Mouse (Mus musculus): Measurements from ENCODE around the gene Zpr1.

Zpr1 gene

DNA sequence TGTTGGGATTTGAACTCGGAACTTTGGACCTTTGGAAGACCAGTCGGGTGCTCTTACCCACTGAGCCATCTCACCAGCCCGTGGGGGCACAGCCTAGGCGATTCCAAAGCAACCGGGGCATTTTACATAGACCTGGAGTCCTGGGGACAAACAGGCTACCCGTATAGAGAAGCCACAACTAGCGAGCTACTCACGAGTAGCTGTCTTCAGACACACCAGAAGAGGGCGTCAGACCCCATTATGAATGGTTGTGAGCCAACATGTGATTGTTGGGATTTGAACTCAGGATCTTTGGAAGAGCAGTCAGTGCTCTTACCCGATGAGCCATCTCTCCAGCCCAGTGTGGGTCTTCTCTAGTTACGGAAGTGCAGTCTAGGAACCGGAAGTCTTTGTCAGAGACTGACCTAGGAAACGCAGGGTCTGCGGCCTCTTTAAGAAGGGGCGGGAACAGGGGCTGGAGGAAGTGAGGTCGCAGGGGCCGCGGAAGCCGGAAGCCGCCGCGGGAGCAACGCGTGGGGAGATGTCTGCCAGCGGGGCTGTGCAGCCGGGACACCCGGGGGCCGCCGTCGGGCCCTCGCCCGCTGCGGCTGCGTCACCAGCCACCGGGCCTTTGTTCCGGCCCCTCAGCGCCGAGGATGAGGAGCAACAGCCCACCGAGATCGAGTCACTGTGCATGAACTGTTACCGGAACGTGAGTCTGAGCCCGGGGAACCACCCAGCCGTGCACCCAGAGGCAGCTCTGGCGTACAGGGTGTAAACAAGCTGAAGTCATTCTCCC lies at the start of gene Zpr1:
TSS of gene Zpr1 (plus strand) at position 388 of the 778 bp plus-strand sequence.
- DNase-seq = peak; percentile 82 to 86

DNA sequence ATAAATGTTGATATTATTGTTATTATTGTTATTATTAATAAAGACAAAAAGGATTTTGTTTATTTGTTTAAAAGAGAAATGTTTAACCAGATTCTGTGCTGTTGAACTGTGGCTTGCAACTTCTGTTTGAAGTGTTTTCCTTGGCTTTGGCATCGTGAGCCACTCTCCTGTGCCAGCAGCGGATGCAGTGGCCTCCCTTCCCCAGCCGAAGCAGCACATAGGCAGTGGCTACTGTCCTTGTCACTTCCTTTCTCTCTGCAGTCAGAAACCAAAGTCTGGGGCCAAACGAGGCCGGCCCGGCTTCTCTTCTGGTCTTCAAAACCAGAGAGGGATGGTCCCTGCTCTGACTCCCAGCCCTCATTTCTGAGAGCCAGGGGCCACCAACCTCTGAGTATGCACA lies 49.8 kb upstream of the Zpr1 start:
- no peak for DNase-seq

DNA sequence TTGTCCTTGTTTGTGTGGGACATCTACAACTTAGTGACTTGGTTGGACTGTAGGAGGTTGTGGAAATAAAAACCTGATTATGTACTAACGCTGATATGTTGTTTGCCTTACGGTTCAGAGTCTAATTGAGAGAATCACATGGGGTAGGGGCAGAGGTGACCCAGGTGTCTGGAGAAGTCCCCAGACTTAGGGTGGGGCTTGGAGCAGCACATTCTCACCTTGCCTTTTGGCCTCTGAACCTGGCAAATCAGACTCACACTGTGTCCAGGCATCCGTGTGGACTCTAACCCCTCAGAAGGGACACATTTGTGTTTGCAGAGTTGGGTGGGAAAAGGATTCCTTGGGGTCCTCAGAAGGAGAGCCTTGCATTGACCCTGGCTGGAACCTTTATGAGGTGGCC lies 48.8 kb upstream of the Zpr1 start:
- DNase-seq = no peak

DNA sequence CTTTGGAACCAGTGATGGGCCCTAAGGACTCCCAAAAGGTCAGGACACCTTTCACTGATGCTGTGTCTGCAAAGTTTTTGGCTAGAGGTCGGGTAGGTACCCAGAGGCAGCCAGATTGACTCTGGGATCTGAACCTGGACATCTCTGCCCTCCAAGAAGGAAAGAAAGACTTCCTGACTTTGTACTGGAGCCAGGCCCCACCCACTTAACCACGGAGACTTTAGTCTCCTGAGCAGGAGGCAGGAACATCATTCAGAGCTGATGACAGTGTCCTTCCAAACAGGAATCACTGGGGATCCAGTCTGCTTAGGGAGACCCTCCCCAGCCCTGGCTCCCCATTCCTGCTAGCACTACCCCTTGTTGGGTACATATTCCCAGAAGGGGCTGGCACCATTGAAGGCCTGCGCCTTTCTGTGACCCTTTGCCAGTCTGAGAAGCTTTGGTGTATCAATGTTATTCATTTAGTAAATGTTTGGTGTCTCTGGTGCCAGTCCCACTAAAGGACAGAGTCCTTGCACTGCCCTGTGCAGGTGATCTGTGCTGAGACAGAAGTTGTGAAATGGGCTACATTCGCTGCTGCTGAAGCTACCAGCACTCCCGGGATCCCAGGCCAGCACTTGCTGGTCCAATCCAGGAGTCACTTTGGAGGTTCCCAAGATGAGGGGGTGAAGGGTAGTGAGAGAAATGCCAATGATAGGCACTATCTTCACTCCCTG lies 47.8 kb upstream of the Zpr1 start:
- DNase-seq = no peak

DNA sequence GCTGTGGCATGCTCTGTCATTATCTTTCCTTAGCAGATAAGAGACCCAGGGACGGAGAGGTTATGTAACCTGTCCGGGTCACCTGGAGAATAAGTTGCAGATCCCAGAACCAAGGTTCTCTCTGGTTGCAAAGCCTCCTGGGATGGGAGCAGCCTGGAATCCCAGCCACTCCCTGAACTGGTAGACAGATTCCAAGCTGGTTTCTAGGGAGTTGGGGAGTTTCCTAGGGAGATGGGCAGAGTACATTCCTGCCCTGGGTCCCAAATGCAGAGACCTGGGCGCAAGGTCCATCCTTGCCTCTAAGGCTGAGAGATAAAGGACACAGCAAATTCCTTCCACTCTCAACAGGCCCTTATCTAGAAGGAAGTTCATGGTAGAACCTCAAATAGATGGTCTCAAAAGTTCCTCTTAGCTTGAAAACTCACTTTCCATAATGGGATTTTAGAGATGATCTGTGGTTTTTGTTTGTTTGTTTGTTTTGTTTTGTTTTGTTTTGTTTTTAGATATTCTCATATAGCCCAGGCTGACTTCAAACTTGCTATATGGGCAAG lies 45.7 kb upstream of the Zpr1 start:
- DNase-seq = no peak

DNA sequence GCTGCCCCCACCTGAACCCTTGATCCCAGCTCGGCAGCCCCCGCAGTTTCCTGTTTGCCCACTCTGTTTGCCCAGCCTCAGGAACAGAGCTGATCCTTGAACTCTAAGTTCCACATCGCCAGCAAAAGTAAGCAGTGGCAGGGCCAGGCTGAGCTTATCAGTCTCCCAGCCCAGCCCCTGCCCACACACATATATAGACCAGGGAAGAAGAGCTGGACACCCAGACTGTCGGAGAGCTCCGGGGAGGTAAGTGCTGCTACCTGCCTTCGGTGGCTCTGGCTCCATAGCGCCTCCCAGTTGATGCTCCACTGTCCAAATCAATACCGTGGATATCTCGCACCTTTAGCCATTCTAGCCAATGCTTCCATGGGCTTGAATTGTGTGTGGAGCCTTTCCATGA lies 44.4 kb upstream of the Zpr1 start, which contains the start of gene Apoa1:
TSS of gene Apoa1 (plus strand) at position 90 of the 400 bp plus-strand sequence.
- DNase-seq = no peak

DNA sequence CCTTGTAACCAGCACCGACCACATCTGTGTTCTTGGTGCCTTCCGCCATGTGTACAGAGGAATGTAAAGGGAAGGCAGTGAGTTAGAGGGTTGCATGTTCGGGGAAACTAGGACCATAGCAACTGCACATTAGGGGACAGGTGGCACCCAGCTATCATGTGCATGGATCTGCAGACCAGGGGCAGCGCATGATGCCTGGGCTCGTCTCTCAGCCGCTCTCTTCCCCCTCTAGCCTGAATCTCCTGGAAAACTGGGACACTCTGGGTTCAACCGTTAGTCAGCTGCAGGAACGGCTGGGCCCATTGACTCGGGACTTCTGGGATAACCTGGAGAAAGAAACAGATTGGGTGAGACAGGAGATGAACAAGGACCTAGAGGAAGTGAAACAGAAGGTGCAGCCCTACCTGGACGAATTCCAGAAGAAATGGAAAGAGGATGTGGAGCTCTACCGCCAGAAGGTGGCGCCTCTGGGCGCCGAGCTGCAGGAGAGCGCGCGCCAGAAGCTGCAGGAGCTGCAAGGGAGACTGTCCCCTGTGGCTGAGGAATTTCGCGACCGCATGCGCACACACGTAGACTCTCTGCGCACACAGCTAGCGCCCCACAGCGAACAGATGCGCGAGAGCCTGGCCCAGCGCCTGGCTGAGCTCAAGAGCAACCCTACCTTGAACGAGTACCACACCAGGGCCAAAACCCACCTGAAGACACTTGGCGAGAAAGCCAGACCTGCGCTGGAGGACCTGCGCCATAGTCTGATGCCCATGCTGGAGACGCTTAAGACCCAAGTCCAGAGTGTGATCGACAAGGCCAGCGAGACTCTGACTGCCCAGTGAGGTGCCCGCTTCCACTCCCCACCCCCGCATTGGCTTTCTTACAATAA lies 43.1 kb upstream of the Zpr1 start:
- DNase-seq = peak; percentile 25 to 31

DNA sequence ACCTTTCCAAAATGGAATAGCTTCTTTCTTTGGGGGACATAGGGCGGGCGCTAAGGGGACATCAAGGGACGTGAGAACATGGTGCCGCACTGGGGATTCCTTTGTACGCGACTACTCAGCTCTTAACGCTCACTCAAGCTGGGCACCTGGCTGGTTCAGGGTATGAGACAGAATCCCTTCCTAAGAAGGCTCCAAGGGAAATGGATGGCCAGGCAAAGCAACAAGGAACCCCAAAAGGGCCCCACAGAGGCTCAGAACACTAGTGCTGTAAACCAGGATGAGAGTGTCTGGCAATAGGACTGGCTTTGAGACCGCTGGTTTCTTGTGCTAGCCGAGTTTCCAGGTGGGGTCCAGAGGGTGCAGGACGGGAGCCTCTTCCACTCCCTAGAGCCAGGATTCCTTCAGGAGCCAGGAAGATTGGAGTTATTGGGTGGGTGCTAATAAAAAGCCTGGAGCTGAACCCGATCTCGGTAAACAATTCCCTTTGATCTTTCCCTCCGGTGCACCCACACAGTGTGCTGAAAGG lies 42.4 kb upstream of the Zpr1 start:
- DNase-seq = no peak

DNA sequence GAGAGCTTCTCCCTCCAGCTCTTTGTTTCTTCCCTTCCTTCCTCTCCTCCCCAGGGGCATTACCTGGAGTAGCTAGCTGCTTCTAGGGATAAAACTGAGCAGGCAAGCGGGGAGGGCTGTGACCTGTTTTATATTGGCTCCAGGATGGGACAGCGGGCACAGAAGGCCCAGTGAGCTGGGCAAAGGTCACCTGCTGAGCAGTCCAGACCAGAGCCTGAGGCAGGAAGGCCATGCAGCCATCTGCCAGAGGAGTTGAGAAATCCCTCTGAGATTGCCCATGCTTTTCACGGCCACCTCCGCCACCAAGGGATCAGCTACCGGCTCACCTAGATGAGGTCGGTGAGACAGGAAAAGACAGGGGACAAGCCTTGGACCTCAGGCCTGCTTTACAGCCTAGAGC lies 37.7 kb upstream of the Zpr1 start:
- no peak for DNase-seq

DNA sequence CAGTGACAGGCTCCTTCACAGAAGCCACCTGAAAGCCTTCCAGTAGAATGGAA lies 37.4 kb upstream of the Zpr1 start, which contains the start of gene Apoc3:
TSS of gene Apoc3 (minus strand) at position 41 of the 53 bp plus-strand sequence.
- no peak for DNase-seq

DNA sequence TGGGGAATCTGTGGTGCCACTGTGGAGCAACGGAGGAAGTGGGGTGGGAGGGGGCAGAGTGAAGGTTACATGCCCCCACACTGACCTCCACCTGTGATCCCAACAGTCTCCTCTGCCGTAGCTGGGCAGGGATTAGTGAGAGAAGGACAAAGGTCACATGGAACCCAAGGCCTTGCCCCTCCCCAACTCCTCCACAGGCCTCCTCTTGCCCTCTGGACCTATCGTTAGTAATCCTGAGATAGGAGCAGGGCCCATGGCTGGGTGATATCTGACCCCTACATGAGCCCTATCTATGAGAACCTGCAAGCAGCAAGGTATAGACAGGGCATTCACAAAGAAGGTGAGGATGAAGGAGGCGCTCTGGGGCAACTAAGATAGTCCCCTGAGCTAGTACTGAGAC lies 37.2 kb upstream of the Zpr1 start:
- no peak for DNase-seq

DNA sequence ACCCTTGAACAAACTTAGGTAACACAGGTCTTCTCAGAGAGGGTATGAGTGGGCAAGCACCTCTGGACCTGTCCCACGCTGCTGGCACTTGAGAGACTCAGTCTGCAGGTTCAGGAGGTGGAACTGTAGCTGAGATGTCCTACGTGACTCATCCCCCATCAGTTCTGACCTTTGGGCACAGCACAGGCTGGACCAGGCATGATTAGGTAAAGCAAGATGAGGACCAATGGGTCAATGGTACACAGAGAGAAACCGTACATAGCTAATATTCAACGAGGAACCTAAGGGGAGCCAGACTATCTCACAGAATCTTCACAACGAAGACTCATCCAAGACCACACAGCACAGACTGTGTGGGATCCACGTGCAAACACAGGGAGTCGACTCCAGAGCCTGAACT lies 34.0 kb upstream of the Zpr1 start:
- no peak for DNase-seq

DNA sequence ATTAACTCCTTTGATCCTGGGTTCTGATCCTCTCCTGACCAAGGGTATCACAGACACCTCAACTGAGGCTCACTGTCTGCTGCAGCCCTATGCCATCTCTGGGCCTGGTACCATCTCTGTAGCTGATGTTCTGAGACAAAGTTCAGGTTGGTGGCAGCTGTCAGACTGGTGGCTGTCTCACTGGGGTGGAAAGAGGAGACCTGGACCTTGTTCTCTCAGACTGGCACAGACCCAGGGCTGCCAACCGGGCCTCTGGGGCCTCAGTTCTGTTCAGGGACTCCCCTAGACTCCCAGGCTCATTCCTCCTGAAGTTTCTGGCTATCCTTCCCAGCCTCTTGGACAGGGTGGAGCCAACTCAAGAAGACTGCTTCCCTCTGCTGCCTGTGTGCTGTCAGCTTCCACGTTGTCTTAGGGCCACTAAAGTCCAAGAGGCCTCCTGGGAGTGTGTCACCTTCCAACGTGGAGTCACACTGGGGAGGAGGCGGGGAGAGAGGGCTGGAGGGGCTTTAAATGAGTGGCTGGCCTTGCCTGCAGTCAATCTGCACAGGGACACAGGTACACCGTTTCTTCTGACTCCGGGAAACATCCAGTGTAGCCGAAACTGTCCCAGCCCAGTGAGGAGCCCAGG lies 32.2 kb upstream of the Zpr1 start, which contains the start of gene Apoa4:
TSS of gene Apoa4 (plus strand) at position 171 of the 628 bp plus-strand sequence.
- DNase-seq = no peak

DNA sequence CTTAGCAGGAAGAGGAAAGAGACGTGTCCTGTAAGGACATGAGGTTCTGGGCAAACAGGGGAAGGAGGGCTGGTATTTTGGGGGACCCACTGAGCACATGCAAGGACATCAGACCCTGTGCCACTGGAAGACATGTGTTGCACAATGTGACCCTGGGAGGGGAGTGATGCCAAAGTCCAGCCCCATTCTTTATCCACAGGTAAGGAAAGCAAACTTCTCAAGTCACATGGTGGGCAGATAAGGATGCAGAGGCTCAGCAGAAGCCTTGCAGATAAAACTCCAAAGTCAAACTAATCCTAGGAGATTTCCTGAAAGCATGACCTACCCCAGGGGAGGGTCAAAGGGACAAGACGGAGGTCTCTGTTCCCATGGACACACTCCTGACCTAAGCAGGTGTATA lies 31.0 kb upstream of the Zpr1 start:
- DNase-seq = no peak

DNA sequence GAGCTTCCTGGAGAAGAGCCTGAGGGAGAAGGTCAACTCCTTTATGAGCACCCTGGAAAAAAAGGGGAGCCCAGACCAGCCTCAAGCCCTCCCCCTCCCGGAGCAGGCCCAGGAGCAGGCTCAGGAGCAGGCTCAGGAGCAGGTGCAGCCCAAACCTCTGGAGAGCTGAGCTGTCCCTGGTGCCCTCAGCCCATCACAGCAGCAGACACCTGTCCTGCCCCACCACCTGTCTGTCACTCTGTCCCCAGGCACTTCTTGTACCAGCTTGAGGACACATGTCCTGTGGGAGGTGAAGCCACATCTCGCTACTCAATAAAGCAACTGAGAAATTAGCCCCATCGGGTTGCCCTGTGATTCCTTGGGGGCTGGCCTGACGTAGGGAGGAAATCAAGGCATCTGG lies 29.7 kb upstream of the Zpr1 start:
- DNase-seq = no peak

DNA sequence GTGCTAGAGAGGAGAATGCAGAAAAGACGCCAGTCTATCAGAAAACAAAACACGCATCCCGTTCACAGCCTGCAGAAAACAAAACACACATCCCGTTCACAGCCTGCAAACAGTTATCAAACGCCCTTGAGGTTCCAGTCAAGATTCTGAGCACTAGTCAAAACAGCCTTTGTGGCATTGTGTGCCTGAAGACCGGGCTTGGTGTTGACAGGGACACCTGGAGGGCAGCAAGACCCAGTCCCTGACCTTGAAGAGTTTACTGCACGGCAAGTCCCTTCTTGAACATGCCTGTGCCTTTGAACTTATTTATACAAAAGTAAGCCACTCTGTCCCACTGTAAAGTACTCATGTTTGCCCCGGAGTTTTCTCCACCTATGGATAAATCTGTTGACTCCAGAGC lies 29.3 kb upstream of the Zpr1 start:
- no peak for DNase-seq

DNA sequence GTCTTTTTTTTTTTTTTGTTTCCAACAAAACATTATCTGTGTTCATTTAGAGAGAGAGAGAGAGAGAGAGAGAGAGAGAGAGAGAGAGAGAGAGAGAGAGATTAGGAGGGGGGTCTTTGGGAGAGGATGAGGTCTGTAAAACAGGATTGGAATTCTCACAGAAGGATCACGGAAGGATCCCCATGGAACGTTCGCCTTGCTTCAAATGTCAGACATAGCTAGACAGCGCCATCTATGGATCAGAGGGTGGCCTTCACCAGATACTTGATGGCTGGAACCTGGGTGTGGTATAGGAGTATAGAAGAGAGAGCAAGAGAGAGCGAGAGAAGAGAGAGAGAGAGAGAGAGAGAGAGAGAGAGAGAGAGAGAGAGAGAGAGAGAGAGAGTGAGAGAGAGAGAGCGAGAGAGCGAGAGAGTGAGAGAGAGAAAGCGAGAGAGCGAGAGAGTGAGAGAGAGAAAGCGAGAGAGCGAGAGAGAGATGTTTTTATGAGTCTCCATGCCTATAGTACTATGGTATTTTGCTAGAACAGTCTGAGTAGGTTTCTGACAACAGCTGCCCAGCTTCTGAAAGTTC lies 26.0 kb upstream of the Zpr1 start:
- no peak for DNase-seq

DNA sequence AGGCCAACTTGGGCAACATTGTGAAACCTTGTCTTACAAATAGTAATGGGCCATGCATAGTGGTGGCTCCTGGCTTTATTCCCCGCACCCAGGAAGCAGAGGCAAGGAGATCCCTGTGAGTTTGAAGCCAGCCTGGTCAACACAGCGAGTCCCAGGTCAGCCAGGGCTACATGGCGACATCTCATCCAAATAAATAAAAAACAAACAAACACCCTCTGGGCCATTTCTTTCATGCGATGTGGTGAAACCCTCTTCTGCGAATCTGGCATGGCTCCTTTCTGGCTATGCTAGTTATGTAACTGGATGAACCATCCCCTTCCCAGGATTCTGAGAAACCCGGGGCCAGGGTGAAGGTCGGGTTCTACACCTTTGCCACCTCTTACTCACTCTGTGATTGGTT lies 16.7 kb upstream of the Zpr1 start:
- DNase-seq = no peak

DNA sequence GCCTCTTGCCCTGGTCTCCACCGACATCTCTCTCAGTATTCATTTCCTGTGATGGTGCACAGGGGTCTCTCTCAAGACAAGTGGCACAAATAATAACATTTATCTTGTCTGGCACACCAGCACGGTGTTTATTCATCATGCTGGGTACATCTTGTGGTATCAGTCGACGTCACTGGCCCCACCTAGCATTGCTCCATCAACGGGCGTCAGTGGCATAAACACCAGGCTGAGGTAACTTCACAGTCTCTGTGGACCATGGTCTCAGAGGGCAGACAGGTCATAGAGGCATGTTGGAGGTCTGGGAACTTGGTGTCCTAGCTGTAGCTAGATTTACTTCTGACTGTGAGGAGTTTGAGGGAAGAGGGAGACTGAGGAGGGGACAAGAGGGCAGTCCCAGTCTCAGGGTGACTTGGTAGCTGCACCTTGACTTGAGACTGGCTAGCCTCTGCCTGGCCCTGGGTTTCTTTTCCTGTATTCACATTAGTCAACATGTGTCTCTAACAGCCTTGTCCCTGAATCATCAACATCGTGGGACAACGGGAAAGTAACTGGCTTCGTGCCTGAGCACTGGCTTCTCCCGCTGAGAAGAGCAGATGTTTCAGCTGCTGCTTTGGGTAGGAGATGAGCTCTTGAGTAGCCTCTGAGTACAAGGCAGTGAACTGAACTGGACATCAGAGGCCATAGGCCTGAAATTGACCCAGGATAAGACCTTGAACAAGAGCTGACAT lies 16.0 kb upstream of the Zpr1 start:
- DNase-seq = no peak

DNA sequence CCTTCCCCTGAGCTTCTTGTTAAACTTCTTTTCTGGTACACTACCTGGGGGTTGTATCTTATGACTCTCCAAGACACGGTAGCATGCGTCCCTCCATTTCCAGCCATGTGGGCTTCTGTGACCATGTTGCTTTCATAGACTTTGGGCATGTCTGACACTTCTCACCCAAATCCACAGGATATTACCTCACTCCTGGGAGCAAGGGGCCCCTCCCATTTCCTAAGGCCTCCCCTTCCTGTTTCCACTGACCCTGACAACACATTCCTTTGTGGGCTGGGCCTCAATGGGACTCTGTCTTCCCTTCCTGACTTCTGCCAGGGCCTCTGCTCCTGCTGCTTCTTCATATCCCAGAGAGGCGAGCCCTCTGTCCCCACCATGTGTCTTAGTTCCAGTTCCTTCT lies 15.3 kb upstream of the Zpr1 start:
- DNase-seq = no peak

DNA sequence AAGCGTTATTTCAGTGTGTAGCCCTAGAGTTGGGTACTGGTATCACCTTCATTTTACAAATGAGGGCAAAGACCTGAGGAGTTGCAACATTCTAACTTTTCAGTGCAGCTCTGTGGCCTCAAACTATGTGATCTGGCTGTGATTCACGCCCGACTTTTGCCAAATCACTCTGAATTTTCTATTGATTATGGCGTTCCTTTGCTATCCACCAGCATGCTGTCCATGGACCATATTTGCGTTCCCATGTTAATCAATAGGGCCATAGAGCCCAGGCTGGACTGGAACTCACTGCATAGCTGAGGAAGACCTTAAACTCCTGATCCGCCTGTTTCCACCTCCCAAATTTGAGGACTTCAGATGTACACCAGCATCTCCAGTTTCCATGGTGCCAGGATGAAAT lies 13.8 kb upstream of the Zpr1 start:
- no peak for DNase-seq

DNA sequence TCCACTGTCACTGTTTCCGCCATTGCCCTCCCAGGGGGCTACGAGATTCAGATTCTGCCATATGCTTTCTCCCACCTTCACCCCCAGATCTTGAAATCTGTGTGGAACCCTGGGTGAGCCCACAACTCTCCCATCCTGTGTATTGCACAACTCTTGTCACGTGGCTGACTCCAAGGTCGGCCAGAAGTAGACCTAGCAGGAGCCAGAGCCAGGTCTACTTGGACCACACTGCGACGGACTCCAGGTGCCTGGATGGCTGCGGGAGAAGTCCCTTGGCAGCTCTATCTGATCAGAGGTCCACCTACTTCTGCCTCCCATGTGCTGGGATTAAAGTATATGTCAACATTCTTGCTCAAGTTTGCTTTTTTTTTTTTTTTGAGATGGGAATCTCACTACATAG lies 11.7 kb upstream of the Zpr1 start:
- DNase-seq = no peak

Measured in thymus, adult 18-20 months (tissue).